Mouse (Mus musculus) ES-Bruce4 (cell line): ENCODE results near the gene Ddx3y.

ENCODE experiments used
- CTCF ChIP-seq: IDR thresholded peaks from one replicate; pipeline ENCODE4 v1.8.1; 2011; ENCODE audit warnings: low read depth, low read length
- EP300 ChIP-seq: IDR thresholded peaks from 2 replicates; pipeline ENCODE4 v1.6.1; 2011; ENCODE audit warnings: low read depth, low read length; ENCODE audit not compliant: insufficient read depth

DNA sequence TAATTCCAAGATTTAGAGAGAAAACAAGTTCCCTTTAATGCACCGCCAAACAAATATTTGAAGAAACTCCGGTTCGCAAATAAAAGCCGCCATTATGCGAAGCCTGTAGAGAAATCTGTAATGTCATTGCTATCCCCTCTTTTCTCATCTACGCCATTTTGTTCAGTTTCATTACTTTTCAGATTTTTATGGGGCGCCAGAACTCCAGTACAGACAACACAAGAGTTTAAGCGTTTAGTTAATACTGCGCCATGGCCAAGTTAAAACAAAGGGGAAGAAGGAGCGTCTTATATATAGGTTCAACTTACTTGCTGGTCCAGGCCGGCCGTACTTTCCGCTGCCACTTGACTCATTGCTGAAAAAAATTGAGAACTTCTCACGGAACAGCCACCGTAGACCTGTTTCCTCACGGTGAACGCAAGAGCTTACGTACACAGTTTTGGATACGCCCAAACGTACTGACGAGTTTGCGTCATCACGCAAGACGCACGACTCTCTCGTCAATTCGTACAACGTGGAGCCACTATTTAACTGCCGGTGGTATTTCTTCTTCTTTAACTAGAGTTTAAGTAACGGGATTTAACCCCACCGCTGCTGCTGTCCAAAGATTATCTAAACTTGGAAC is at the start of gene Ddx3y:
- TF ChIP-seq CTCF (no peak), EP300 (no peak)
